Mouse (Mus musculus): Measurements from ENCODE around the gene Epha10.

DNA sequence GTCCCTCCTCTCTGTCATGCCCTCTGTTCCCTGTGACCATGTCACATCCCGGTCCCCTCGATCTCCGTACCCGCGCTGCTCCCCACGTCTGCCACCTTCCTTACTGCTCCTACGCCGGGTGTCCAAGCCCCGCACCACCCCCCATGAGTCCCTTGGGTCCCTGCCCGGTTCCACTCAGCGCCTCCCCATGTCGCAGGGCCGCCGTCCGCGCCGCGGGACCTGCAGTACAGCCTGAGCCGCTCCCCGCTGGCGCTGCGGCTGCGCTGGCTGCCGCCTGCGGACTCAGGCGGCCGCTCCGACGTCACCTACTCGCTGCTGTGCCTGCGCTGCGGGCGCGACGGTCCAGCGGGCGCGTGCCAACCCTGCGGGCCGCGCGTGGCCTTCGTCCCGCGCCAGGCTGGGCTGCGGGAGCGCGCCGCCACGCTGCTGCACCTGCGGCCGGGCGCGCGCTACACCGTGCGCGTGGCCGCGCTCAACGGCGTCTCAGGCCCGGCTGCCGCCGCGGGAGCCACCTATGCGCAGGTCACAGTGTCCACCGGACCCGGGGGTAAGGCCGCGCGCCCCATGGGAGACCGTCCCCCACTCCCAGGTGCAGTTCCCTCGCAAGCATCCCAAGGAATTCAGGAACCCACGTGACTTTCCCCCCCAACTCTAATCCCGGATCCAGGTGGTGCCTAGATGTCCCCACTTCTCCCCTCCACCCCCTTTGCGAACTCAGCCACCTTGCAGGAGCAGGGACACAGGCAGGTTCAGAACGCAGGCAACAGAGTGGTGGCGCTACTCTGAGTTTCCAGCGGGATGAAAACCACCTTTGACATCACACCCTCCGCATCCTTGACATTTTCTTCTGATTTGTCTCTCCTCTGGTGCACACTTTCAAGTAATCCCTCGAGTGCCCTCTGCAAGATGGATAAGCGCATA, 14.1 kb downstream of the Epha10 start:
- TF ChIP-seq POLR2A (IDR thresholded peaks at IDR 0.05; ENCODE audit: borderline replicate concordance, control insufficient read depth, low read depth, low read length) (no peak), CTCF (IDR thresholded peaks at IDR 0.05; ENCODE audit: control insufficient read depth, insufficient read depth, low read length) (no peak)
